Mouse (Mus musculus) limb, embryonic 12.5 days (tissue): Measurements from ENCODE around the gene Rbpjl. TPM values are rescaled to one million over a fixed set of nuclear protein-coding genes. Genes with fewer than 3 reads are reported as not detected.
A peak's percentile ranks its signal among the peaks of the same experiment; 100 is the strongest.

Experiments
- ATAC-seq: fragments of 200-750 bp; cut with Nextera tagmentation; 2 replicates; pipeline ENCODE4 v1.8.0; 2017; ENCODE audit warnings: low read depth, moderate TSS enrichment; ENCODE audit not compliant: insufficient number of reproducible peaks, insufficient read depth, low FRiP score, low TSS enrichment
- H3K27ac ChIP-seq: fragments of 300-500 bp; sonication (generic); 2 replicates; pipeline ENCODE4 v1.5.1; 2016; ENCODE audit warnings: mild to moderate bottlenecking, moderate library complexity
- H3K27me3 ChIP-seq: fragments of 300-500 bp; sonication (generic); 2 replicates; pipeline ENCODE4 v1.6.1; 2016; ENCODE audit warnings: mild to moderate bottlenecking, moderate library complexity
- H3K36me3 ChIP-seq: fragments of 300-500 bp; sonication (generic); 2 replicates; pipeline ENCODE4 v1.6.1; 2016; ENCODE audit warnings: mild to moderate bottlenecking, moderate library complexity
- H3K4me1 ChIP-seq: fragments of 300-500 bp; sonication (generic); replicated peaks from 2 replicates; pipeline ENCODE4 v1.6.1; 2016
- H3K4me2 ChIP-seq: fragments of 300-500 bp; sonication (generic); 2 replicates; pipeline ENCODE4 v1.6.1; 2016; ENCODE audit warnings: mild to moderate bottlenecking, moderate library complexity
- H3K4me3 ChIP-seq: fragments of 300-500 bp; sonication (generic); replicated peaks from 2 replicates; pipeline ENCODE4 v1.5.1; 2016; ENCODE audit warnings: mild to moderate bottlenecking
- H3K9ac ChIP-seq: fragments of 300-500 bp; sonication (generic); replicated peaks from 2 replicates; pipeline ENCODE4 v1.6.1; 2016; ENCODE audit warnings: mild to moderate bottlenecking, moderate library complexity
- H3K9me3 ChIP-seq: fragments of 300-500 bp; sonication (generic); 2 replicates; pipeline ENCODE4 v1.6.1; 2016; ENCODE audit warnings: mild to moderate bottlenecking, moderate library complexity
- WGBS: fragments of 180-500 bp; shearing (Covaris S2); methylation state at CpG from one replicate; pipeline ENCODE4 v1.1.7; 2016; 5-methylcytosine and 5-hydroxymethylcytosine counted together
- microRNA-seq: library from miRNA; unstranded; fragments of <30 nt; microRNA quantifications from one replicate; pipeline ENCODE4, GENCODE M21; 2017
- polyA plus RNA-seq: library from polyadenylated mRNA; unstranded; fragments of >200 nt; fragmentation: Nextera tagmentation; extraction: Ambion mirVana; gene quantifications from 2 replicates; pipeline ENCODE4 v1.2.1, GENCODE M21; 2016

The Rbpjl gene
- polyA plus RNA-seq, 1 experiment from 2014 or later, result 0.40 TPM

DNA sequence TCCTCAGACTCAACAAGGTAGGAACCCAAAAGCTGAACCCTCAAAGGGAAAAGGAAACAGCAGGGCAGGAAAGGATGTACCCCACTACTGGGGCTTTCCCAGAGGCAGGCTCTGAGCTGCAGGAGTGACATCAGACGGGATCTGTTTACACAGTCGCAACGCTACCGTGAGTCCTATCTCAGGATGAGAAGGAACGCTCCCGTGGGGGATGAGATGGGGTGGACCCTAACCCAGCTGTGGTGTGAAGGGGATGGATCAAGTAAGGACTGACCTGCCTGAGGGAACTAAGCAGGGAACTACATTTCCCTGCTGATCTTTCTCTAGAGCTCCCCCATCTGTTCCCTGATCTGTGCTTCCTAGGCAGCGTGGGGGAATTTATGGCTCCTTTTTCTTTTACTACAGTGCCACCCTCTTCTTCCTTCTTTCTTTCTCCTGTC is 53.9 kb downstream of the Rbpjl start, which contains the start of gene Sys1:
Gene Sys1 (plus strand): TSS at position 101 of the 437 bp plus-strand sequence.
- WGBS, result 4% methylated on average over 7 of the region's 7 CpGs

DNA sequence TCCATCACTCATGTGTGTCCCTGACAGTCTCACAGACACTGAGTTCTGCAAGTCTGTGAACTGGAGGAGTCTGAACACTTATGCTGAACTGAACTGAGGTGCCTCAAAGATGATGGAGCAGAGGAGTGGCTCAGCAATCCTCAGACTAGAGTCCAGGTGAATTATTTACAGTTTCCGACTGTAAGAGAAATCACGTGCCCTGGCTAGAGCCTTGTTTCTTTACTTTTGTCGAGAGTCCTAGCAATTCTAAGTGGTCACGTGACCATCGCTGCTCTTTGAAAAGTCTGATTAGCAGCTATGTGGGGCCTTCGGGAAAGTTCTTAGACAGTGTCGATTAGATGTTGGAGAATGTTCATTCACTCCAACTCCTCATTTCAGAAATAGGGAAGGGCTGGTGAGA is 55.0 kb downstream of the Rbpjl start:
- H3K27ac ChIP-seq, result peak overlapping the region; percentile 37; the same call in 1 of the 2 replicates
- H3K4me1 ChIP-seq, result peaks cover 20% of the 10 kb centered on the region
- no peaks in the 10 kb centered on the region for H3K27me3 ChIP-seq
- no peak overlapping the region for H3K4me3 ChIP-seq
- H3K4me2 ChIP-seq, result no peak overlapping the region
- ATAC-seq, result no peak
- WGBS, result 73% methylated on average over 7 of the region's 7 CpGs
- no peak overlapping the region for H3K9ac ChIP-seq
- H3K36me3 ChIP-seq, result no peaks in the 10 kb centered on the region; the same call in 1 of the 2 replicates
- no peaks in the 10 kb centered on the region for H3K9me3 ChIP-seq

More for the DNA sequence above, 53.9 kb downstream of the Rbpjl start, which contains the start of gene Sys1:
- no peaks in the 10 kb centered on the region for H3K9me3 ChIP-seq
- peaks cover 27% of the 10 kb centered on the region for H3K4me1 ChIP-seq
- H3K27ac ChIP-seq, result peak within 1 kb of the TSS; percentile 37; the same call in 1 of the 2 replicates
- 0 out of 2 replicates have a peak within 1 kb of the TSS, but pooled peaks have one; percentile 12 for H3K4me3 ChIP-seq
- H3K27me3 ChIP-seq, result no peaks in the 10 kb centered on the region
- no peak for ATAC-seq
- no peak within 1 kb of the TSS for H3K9ac ChIP-seq
- peak within 1 kb of the TSS; percentile 41 for H3K4me2 ChIP-seq
- H3K36me3 ChIP-seq, result no peaks in the 10 kb centered on the region

DNA sequence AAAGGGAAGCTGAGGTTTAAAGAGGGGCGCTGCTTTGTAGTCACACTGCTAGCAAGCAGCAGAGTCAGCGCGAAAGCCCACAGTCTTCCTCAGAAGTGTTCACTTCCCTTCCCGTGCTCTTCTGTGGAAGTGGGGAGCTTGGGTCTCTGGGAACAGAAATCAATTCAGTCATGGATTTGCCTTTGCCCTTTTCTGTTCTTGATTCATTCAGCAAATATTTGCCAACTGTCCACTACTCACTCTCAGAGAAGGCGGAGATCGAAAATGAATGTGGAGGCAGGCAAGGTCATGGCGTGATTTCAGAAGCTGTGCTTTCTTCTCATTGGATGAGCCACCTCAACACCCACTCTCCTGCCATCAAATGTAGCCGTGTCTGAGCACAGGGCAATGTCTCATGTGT is 55.6 kb downstream of the Rbpjl start:
- ATAC-seq, result no peak
- Histone ChIP-seq H3K9ac (no peak overlapping the region), H3K4me2 (no peak overlapping the region), H3K27me3 (no peaks in the 10 kb centered on the region), H3K4me1 (peaks cover 17% of the 10 kb centered on the region), H3K9me3 (no peaks in the 10 kb centered on the region), H3K36me3 (peaks cover 5% of the 10 kb centered on the region; the same call in 1 of the 2 replicates), H3K4me3 (no peak overlapping the region), H3K27ac (no peak overlapping the region)
- 88% methylated on average over 8 of the region's 8 CpGs for WGBS

DNA sequence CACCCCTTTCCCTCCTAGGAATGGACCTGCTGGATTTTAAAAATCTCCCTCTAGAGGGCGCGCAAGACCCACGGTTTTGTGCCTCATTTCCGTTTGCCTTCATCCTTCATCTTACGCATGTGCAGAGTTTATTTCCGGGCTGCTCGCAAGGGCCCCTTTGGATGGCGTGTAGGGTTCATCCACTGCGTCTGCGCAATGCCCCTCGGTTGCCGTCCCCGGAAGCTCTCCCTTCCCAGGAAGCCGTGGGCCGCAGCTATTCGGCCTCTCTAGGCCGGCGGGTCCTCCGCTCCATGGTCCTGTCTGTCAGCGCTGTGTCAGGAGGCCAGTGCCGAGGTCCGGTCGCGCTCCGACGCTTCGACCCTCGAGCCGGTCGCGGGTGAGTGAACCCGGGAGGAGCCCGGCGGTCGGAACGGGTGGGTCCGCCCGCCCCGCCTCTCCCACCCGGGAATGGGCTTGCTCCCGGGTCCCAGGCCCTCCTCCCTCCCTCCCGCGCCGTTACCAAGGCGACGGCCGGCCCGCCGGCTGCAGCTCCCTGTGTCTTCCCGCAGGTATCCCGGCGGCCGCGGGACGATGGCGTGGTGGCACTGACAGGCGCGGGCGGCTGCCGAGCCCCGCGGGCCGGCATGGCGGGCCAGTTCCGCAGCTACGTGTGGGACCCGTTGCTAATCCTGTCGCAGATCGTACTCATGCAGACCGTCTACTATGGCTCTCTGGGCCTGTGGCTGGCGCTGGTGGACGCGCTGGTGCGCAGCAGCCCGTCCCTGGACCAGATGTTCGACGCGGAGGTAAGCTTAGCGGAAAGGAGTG is 58.0 kb downstream of the Rbpjl start, which contains the start of gene Gm20458:
Gene Gm20458 (plus strand): TSS at position 223 of the 807 bp plus-strand sequence.
- peak within 1 kb of the TSS; percentile 72 for H3K9ac ChIP-seq
- under 1% methylated on average over 79 of the region's 79 CpGs for WGBS
- ATAC-seq, result peak; percentile 96
- H3K9me3 ChIP-seq, result no peaks in the 10 kb centered on the region
- H3K27ac ChIP-seq, result peak within 1 kb of the TSS; percentile 78
- H3K4me1 ChIP-seq, result peaks cover 17% of the 10 kb centered on the region
- peaks cover 30% of the 10 kb centered on the region for H3K36me3 ChIP-seq
- H3K27me3 ChIP-seq, result no peaks in the 10 kb centered on the region
- H3K4me2 ChIP-seq, result peak within 1 kb of the TSS; percentile 76
- H3K4me3 ChIP-seq, result peak within 1 kb of the TSS; percentile 88

Small RNA genes within 50 kb of the gene (microRNA-seq; reads per million reads assigned to microRNA genes)
- gene Mir7678, result not detected

Other genes with a start within 250 kb of the Rbpjl start
- gene Kcns1, start 232.0 kb upstream of the Rbpjl start, polyA plus RNA-seq, result 1.1 and 1.3 TPM in 2 replicates
- gene Wfdc5, start 220.4 kb upstream of the Rbpjl start, polyA plus RNA-seq, result not detected in 2 replicates
- gene Wfdc12, start 212.5 kb upstream of the Rbpjl start, polyA plus RNA-seq, result not detected in 2 replicates
- not detected in 2 replicates for gene Wfdc15a, start 203.0 kb upstream of the Rbpjl start, polyA plus RNA-seq
- gene Wfdc15b, start 181.5 kb upstream of the Rbpjl start, polyA plus RNA-seq, result not detected in 2 replicates
- gene Svs2, start 164.7 kb upstream of the Rbpjl start, polyA plus RNA-seq, result not detected in 2 replicates
- gene Svs3b, start 146.5 kb upstream of the Rbpjl start, polyA plus RNA-seq, result not detected in 2 replicates
- gene Svs4, start 124.7 kb upstream of the Rbpjl start, polyA plus RNA-seq, result not detected in 2 replicates
- not detected in 2 replicates for gene Svs3a, start 113.9 kb upstream of the Rbpjl start, polyA plus RNA-seq
- not detected in 2 replicates for gene Svs6, start 86.4 kb upstream of the Rbpjl start, polyA plus RNA-seq
- not detected in 2 replicates for gene Svs5, start 70.4 kb upstream of the Rbpjl start, polyA plus RNA-seq
- 1.2 and 2.5 TPM in 2 replicates for gene Slpi, start 14.0 kb upstream of the Rbpjl start, polyA plus RNA-seq
- 50.5 and 78.0 TPM in 2 replicates for gene Matn4, start 2.0 kb downstream of the Rbpjl start, polyA plus RNA-seq
- 34.3 and 36.5 TPM in 2 replicates for gene Sdc4, start 40.7 kb downstream of the Rbpjl start, polyA plus RNA-seq
- gene Sys1, start 53.8 kb downstream of the Rbpjl start, polyA plus RNA-seq, result 55.2 and 59.2 TPM in 2 replicates
- 2.3 and 3.4 TPM in 2 replicates for gene Gm20458, start 57.8 kb downstream of the Rbpjl start, polyA plus RNA-seq
- not detected in 2 replicates for gene Trp53tg5, start 70.6 kb downstream of the Rbpjl start, polyA plus RNA-seq
- gene Dbndd2, start 83.0 kb downstream of the Rbpjl start, polyA plus RNA-seq, result 1.2 and 1.7 TPM in 2 replicates
- gene Pigt, start 94.4 kb downstream of the Rbpjl start, polyA plus RNA-seq, result 24.9 and 32.7 TPM in 2 replicates
- gene Wfdc2, start 159.3 kb downstream of the Rbpjl start, polyA plus RNA-seq, result 36.2 and 39.6 TPM in 2 replicates
- not detected in 2 replicates for gene Spint3, start 170.3 kb downstream of the Rbpjl start, polyA plus RNA-seq
- 0.28 TPM in 1 of 2 replicates, not detected in the other for gene Wfdc6a, start 182.3 kb downstream of the Rbpjl start, polyA plus RNA-seq
- gene Eppin, start 190.5 kb downstream of the Rbpjl start, polyA plus RNA-seq, result not detected in 2 replicates
- not detected in 2 replicates for gene Wfdc6b, start 210.4 kb downstream of the Rbpjl start, polyA plus RNA-seq
- not detected in 2 replicates for gene Wfdc8, start 210.5 kb downstream of the Rbpjl start, polyA plus RNA-seq
- gene Wfdc16, start 235.7 kb downstream of the Rbpjl start, polyA plus RNA-seq, result not detected in 2 replicates